Mouse (Mus musculus) midbrain, embryonic 12.5 days (tissue): ENCODE data around the gene Appl2. TPM values are rescaled to one million over a fixed set of nuclear protein-coding genes. Genes with fewer than 3 reads are reported as not detected.

Source experiments
- ATAC-seq: fragments of 200-750 bp; cut with Nextera tagmentation; 2 replicates; pipeline ENCODE4 v1.8.0; 2017; ENCODE audit warnings: low read depth, moderate TSS enrichment, moderate library complexity; ENCODE audit not compliant: low FRiP score
- H3K27ac ChIP-seq: fragments of 300-500 bp; sonication (generic); replicated peaks from 2 replicates; pipeline ENCODE4 v1.5.1; 2016; ENCODE audit warnings: mild to moderate bottlenecking
- H3K27me3 ChIP-seq: fragments of 300-500 bp; sonication (generic); 2 replicates; pipeline ENCODE4 v1.6.1; 2016; ENCODE audit warnings: mild to moderate bottlenecking
- H3K36me3 ChIP-seq: fragments of 300-500 bp; sonication (generic); 2 replicates; pipeline ENCODE4 v1.6.1; 2016
- H3K4me1 ChIP-seq: fragments of 300-500 bp; sonication (generic); 2 replicates; pipeline ENCODE4 v1.6.1; 2016
- H3K4me2 ChIP-seq: fragments of 300-500 bp; sonication (generic); replicated peaks from 2 replicates; pipeline ENCODE4 v1.6.1; 2016; ENCODE audit warnings: mild to moderate bottlenecking, moderate library complexity
- H3K4me3 ChIP-seq: fragments of 300-500 bp; sonication (generic); 2 replicates; pipeline ENCODE4 v1.5.1; 2016; ENCODE audit warnings: mild to moderate bottlenecking
- H3K9ac ChIP-seq: fragments of 300-500 bp; sonication (generic); replicated peaks from 2 replicates; pipeline ENCODE4 v1.6.1; 2016; ENCODE audit warnings: mild to moderate bottlenecking, moderate library complexity
- H3K9me3 ChIP-seq: fragments of 300-500 bp; sonication (generic); 2 replicates; pipeline ENCODE4 v1.6.1; 2016; ENCODE audit warnings: mild to moderate bottlenecking
- WGBS: fragments of 180-500 bp; shearing (Covaris S2); methylation state at CpG from one replicate; pipeline ENCODE4 v1.1.7; 2016; 5-methylcytosine and 5-hydroxymethylcytosine counted together
- polyA plus RNA-seq: library from polyadenylated mRNA; unstranded; fragments of >200 nt; fragmentation: Nextera tagmentation; extraction: Ambion mirVana; gene quantifications from 2 replicates; pipeline ENCODE4 v1.2.1, GENCODE M21; 2016

Appl2 gene
- polyA plus RNA-seq, 1 experiment from 2014 or later: 52.0 TPM

- Histone ChIP-seq H3K9me3 (no peaks in the 10 kb centered on the region), H3K27ac (no peak overlapping the region), H3K9ac (no peak overlapping the region), H3K4me3 (no peak overlapping the region), H3K4me1 (peaks cover 36% of the 10 kb centered on the region), H3K4me2 (no peak overlapping the region), H3K36me3 (no peaks in the 10 kb centered on the region), H3K27me3 (no peaks in the 10 kb centered on the region)
- 92% methylated on average over 3 of the region's 3 CpGs for WGBS
- ATAC-seq: no peak
These were observed 2.9 kb downstream of the Appl2 start for GRCm38 (mm10) chr10:83645716-83645990.

GRCm38 (mm10) chr10:83644865-83645715 is 3.4 kb downstream of the Appl2 start:
- 0 out of 2 replicates have a peak overlapping the region, but pooled peaks have one; percentile 7 for H3K4me2 ChIP-seq
- no peaks in the 10 kb centered on the region for H3K36me3 ChIP-seq
- 62% methylated on average over 16 of the region's 16 CpGs for WGBS
- ATAC-seq: no peak
- H3K27me3 ChIP-seq: no peaks in the 10 kb centered on the region
- no peak overlapping the region for H3K4me3 ChIP-seq
- H3K27ac ChIP-seq: peak overlapping the region; percentile 52; the same call in 1 of the 2 replicates
- peaks cover 36% of the 10 kb centered on the region for H3K4me1 ChIP-seq
- H3K9ac ChIP-seq: no peak overlapping the region
- H3K9me3 ChIP-seq: no peaks in the 10 kb centered on the region

GRCm38 (mm10) chr10:83644167-83644566 is 4.4 kb downstream of the Appl2 start:
- H3K4me2 ChIP-seq: no peak overlapping the region
- no peak for ATAC-seq
- H3K27me3 ChIP-seq: no peaks in the 10 kb centered on the region
- WGBS: 82% methylated on average over 8 of the region's 8 CpGs
- no peaks in the 10 kb centered on the region for H3K36me3 ChIP-seq
- H3K27ac ChIP-seq: no peak overlapping the region
- no peak overlapping the region for H3K4me3 ChIP-seq
- H3K9ac ChIP-seq: no peak overlapping the region
- H3K4me1 ChIP-seq: peaks cover 33% of the 10 kb centered on the region
- no peaks in the 10 kb centered on the region for H3K9me3 ChIP-seq

GRCm38 (mm10) chr10:83641641-83642040 is 6.9 kb downstream of the Appl2 start:
- 90% methylated on average over 3 of the region's 3 CpGs for WGBS
- Histone ChIP-seq H3K9me3 (no peaks in the 10 kb centered on the region), H3K27ac (no peak overlapping the region), H3K4me3 (no peak overlapping the region), H3K9ac (no peak overlapping the region), H3K4me1 (peaks cover 16% of the 10 kb centered on the region), H3K36me3 (no peaks in the 10 kb centered on the region), H3K27me3 (no peaks in the 10 kb centered on the region), H3K4me2 (no peak overlapping the region)
- ATAC-seq: no peak

- no peak overlapping the region for H3K27ac ChIP-seq
- no peak for ATAC-seq
These were observed 8.6 kb downstream of the Appl2 start for GRCm38 (mm10) chr10:83639881-83640386.

GRCm38 (mm10) chr10:83637295-83637694 is 11.2 kb downstream of the Appl2 start:
- Histone ChIP-seq H3K27me3 (no peaks in the 10 kb centered on the region), H3K9ac (no peak overlapping the region), H3K9me3 (no peaks in the 10 kb centered on the region), H3K4me3 (no peak overlapping the region), H3K4me2 (no peak overlapping the region), H3K27ac (no peak overlapping the region), H3K4me1 (peaks cover 12% of the 10 kb centered on the region), H3K36me3 (no peaks in the 10 kb centered on the region)
- no peak for ATAC-seq
- 50% methylated on average over 6 of the region's 6 CpGs for WGBS

More at GRCm38 (mm10) chr10:83639881-83640386, 8.6 kb downstream of the Appl2 start:
- 85% methylated on average over 10 of the region's 10 CpGs for WGBS
- Histone ChIP-seq H3K4me1 (peaks cover 14% of the 10 kb centered on the region), H3K9ac (no peak overlapping the region), H3K4me3 (no peak overlapping the region), H3K27me3 (no peaks in the 10 kb centered on the region), H3K36me3 (no peaks in the 10 kb centered on the region), H3K9me3 (no peaks in the 10 kb centered on the region), H3K4me2 (no peak overlapping the region)

- Histone ChIP-seq H3K27me3 (no peaks in the 10 kb centered on the region), H3K4me2 (no peak overlapping the region), H3K9ac (no peak overlapping the region), H3K4me1 (peaks cover 12% of the 10 kb centered on the region), H3K36me3 (no peaks in the 10 kb centered on the region; the same call in 1 of the 2 replicates), H3K27ac (no peak overlapping the region), H3K4me3 (no peak overlapping the region), H3K9me3 (no peaks in the 10 kb centered on the region)
- ATAC-seq: no peak
- 92% methylated on average over 2 of the region's 2 CpGs for WGBS
These were observed 12.3 kb downstream of the Appl2 start for GRCm38 (mm10) chr10:83636191-83636590.

GRCm38 (mm10) chr10:83634461-83634860 is 14.1 kb downstream of the Appl2 start:
- Histone ChIP-seq H3K4me1 (peaks cover 12% of the 10 kb centered on the region), H3K36me3 (no peaks in the 10 kb centered on the region; the same call in 1 of the 2 replicates), H3K9me3 (no peaks in the 10 kb centered on the region), H3K27me3 (no peaks in the 10 kb centered on the region), H3K4me3 (no peak overlapping the region), H3K27ac (0 out of 2 replicates have a peak overlapping the region, but pooled peaks have one; percentile 42), H3K4me2 (no peak overlapping the region), H3K9ac (no peak overlapping the region)
- 16% methylated on average over 5 of the region's 5 CpGs for WGBS
- peak; percentile 38; the same call in 1 of the 2 replicates for ATAC-seq

GRCm38 (mm10) chr10:83632806-83633374 is 15.6 kb downstream of the Appl2 start:
- 63% methylated on average over 7 of the region's 7 CpGs for WGBS
- no peak for ATAC-seq
- peaks cover 12% of the 10 kb centered on the region for H3K4me1 ChIP-seq
- no peak overlapping the region for H3K4me2 ChIP-seq
- peaks cover 5% of the 10 kb centered on the region; the same call in 1 of the 2 replicates for H3K36me3 ChIP-seq
- 0 out of 2 replicates have a peak overlapping the region, but pooled peaks have one; percentile 5 for H3K9ac ChIP-seq
- H3K27me3 ChIP-seq: no peaks in the 10 kb centered on the region
- H3K27ac ChIP-seq: no peak overlapping the region
- no peak overlapping the region for H3K4me3 ChIP-seq
- H3K9me3 ChIP-seq: no peaks in the 10 kb centered on the region

GRCm38 (mm10) chr10:83631775-83632174 is 16.8 kb downstream of the Appl2 start:
- ATAC-seq: no peak
- peaks cover 5% of the 10 kb centered on the region; the same call in 1 of the 2 replicates for H3K36me3 ChIP-seq
- no peak overlapping the region for H3K4me3 ChIP-seq
- H3K4me2 ChIP-seq: no peak overlapping the region
- 90% methylated on average over 10 of the region's 10 CpGs for WGBS
- H3K4me1 ChIP-seq: peaks cover 12% of the 10 kb centered on the region
- H3K27me3 ChIP-seq: no peaks in the 10 kb centered on the region
- H3K9me3 ChIP-seq: no peaks in the 10 kb centered on the region
- H3K9ac ChIP-seq: no peak overlapping the region
- no peak overlapping the region for H3K27ac ChIP-seq

GRCm38 (mm10) chr10:83630899-83631298 is 17.6 kb downstream of the Appl2 start:
- WGBS: 80% methylated on average over 3 of the region's 3 CpGs
- no peak overlapping the region for H3K27ac ChIP-seq
- H3K9me3 ChIP-seq: no peaks in the 10 kb centered on the region
- ATAC-seq: no peak
- H3K27me3 ChIP-seq: no peaks in the 10 kb centered on the region
- no peak overlapping the region for H3K4me3 ChIP-seq
- peaks cover 5% of the 10 kb centered on the region; the same call in 1 of the 2 replicates for H3K36me3 ChIP-seq
- H3K9ac ChIP-seq: no peak overlapping the region
- H3K4me2 ChIP-seq: no peak overlapping the region
- H3K4me1 ChIP-seq: peaks cover 12% of the 10 kb centered on the region

- no peak overlapping the region for H3K4me3 ChIP-seq
- peaks cover 8% of the 10 kb centered on the region for H3K4me1 ChIP-seq
- no peaks in the 10 kb centered on the region for H3K9me3 ChIP-seq
- H3K4me2 ChIP-seq: no peak overlapping the region
- H3K9ac ChIP-seq: no peak overlapping the region
- WGBS: 94% methylated on average over 5 of the region's 5 CpGs
- no peak for ATAC-seq
- H3K27ac ChIP-seq: no peak overlapping the region
- no peaks in the 10 kb centered on the region for H3K27me3 ChIP-seq
- peaks cover 10% of the 10 kb centered on the region; the same call in 1 of the 2 replicates for H3K36me3 ChIP-seq
These were observed 18.7 kb downstream of the Appl2 start for GRCm38 (mm10) chr10:83629878-83630277.
